Mouse (Mus musculus) lung, adult 2 months (tissue): Measurements from ENCODE around the gene Ccdc60. TPM values are rescaled to one million over a fixed set of nuclear protein-coding genes. Genes with fewer than 3 reads are reported as not detected.

ENCODE experiments used
- DNase-seq: peaks from one replicate; pipeline ENCODE4 v3.0.0; 2022
- H3K4me1 ChIP-seq: fragments of 200-500 bp; 2 replicates; pipeline ENCODE4 v1.6.1; 2011; ENCODE audit warnings: low read length; ENCODE audit not compliant: control insufficient read depth, insufficient read depth
- H3K4me3 ChIP-seq: fragments of 200-500 bp; replicated peaks from 2 replicates; pipeline ENCODE3; 2011; ENCODE audit warnings: low read depth, mild to moderate bottlenecking, control low read depth, low read length; ENCODE audit errors: extremely low read depth
- CTCF ChIP-seq: fragments of 200-500 bp; IDR thresholded peaks from 2 replicates; pipeline ENCODE4 v1.5.1; 2011; ENCODE audit warnings: mild to moderate bottlenecking, low read length, control low read depth; ENCODE audit not compliant: insufficient read depth
- POLR2A ChIP-seq: fragments of 200-500 bp; IDR thresholded peaks from 2 replicates; pipeline ENCODE4 v1.6.1; 2011; ENCODE audit warnings: low read depth, mild to moderate bottlenecking, control low read depth, low read length, borderline replicate concordance; ENCODE audit errors: extremely low read depth
- WGBS: fragments of 180-500 bp; shearing (Covaris S2); methylation state at CpG from one replicate; pipeline ENCODE4 v1.1.7; 2018; 5-methylcytosine and 5-hydroxymethylcytosine counted together
- polyA plus RNA-seq: library from polyadenylated mRNA; depleted of rRNA; stranded (reverse); fragments of >200 nt; gene quantifications from 2 replicates; pipeline ENCODE4 v1.2.3, GENCODE M21; 2012

The Ccdc60 gene
- polyA plus RNA-seq, 1 experiment: 1.5 TPM

- no peak overlapping the region for H3K4me3 ChIP-seq
- no peak for DNase-seq
- WGBS: 58% methylated on average over 16 of the region's 16 CpGs
- H3K4me1 ChIP-seq: no peaks in the 10 kb centered on the region
- TF ChIP-seq CTCF: no peak
- no peak for TF ChIP-seq POLR2A
Observed at GRCm38 (mm10) chr5:116208741-116209368, 79.9 kb downstream of the Ccdc60 start.

- no peak for DNase-seq
- TF ChIP-seq POLR2A: no peak
- no peak for TF ChIP-seq CTCF
- Histone ChIP-seq H3K4me3 (no peak overlapping the region), H3K4me1 (no peaks in the 10 kb centered on the region)
- WGBS: 69% methylated on average over 5 of the region's 5 CpGs
Observed at GRCm38 (mm10) chr5:116202692-116203091, 86.1 kb downstream of the Ccdc60 start.

GRCm38 (mm10) chr5:116194499-116194898, 94.3 kb downstream of the Ccdc60 start:
- no peak for DNase-seq
- no peak overlapping the region for H3K4me3 ChIP-seq
- H3K4me1 ChIP-seq: no peaks in the 10 kb centered on the region
- 41% methylated on average over 11 of the region's 11 CpGs for WGBS
- no peak for TF ChIP-seq CTCF
- no peak for TF ChIP-seq POLR2A

GRCm38 (mm10) chr5:116192693-116193092, 96.1 kb downstream of the Ccdc60 start:
- 65% methylated on average over 9 of the region's 9 CpGs for WGBS
- TF ChIP-seq CTCF: no peak

GRCm38 (mm10) chr5:116191596-116191995, 97.2 kb downstream of the Ccdc60 start:
- no peak overlapping the region for H3K4me3 ChIP-seq
- no peak for TF ChIP-seq CTCF
- no peak for TF ChIP-seq POLR2A
- no peak for DNase-seq
- WGBS: 87% methylated on average over 3 of the region's 3 CpGs
- no peaks in the 10 kb centered on the region for H3K4me1 ChIP-seq

More at GRCm38 (mm10) chr5:116192693-116193092, 96.1 kb downstream of the Ccdc60 start:
- no peak for DNase-seq
- no peak overlapping the region for H3K4me3 ChIP-seq
- H3K4me1 ChIP-seq: no peaks in the 10 kb centered on the region

GRCm38 (mm10) chr5:116189818-116190217, 99.0 kb downstream of the Ccdc60 start:
- Histone ChIP-seq H3K4me3 (no peak overlapping the region), H3K4me1 (no peaks in the 10 kb centered on the region)
- no peak for DNase-seq
- WGBS: 25% methylated on average over 6 of the region's 6 CpGs
- no peak for TF ChIP-seq CTCF

GRCm38 (mm10) chr5:116180594-116180993, 108.2 kb downstream of the Ccdc60 start:
- no peak for DNase-seq
- no peak overlapping the region for H3K4me3 ChIP-seq
- WGBS: 13% methylated on average over 13 of the region's 13 CpGs
- TF ChIP-seq POLR2A (no peak), CTCF (no peak)
- H3K4me1 ChIP-seq: no peaks in the 10 kb centered on the region

- WGBS: 92% methylated on average over 6 of the region's 6 CpGs
- no peak overlapping the region for H3K4me3 ChIP-seq
- no peak for DNase-seq
- TF ChIP-seq CTCF: no peak
- TF ChIP-seq POLR2A: no peak
- H3K4me1 ChIP-seq: no peaks in the 10 kb centered on the region
Observed at GRCm38 (mm10) chr5:116171721-116172120, 117.1 kb downstream of the Ccdc60 start.

- Histone ChIP-seq H3K4me1 (no peaks in the 10 kb centered on the region), H3K4me3 (no peak overlapping the region)
- no peak for DNase-seq
- 68% methylated on average over 13 of the region's 13 CpGs for WGBS
- TF ChIP-seq POLR2A: no peak
- TF ChIP-seq CTCF: no peak
Observed at GRCm38 (mm10) chr5:116166965-116167364, 121.8 kb downstream of the Ccdc60 start.

GRCm38 (mm10) chr5:116165203-116165888, 123.4 kb downstream of the Ccdc60 start:
- DNase-seq: no peak
- Histone ChIP-seq H3K4me3 (no peak overlapping the region), H3K4me1 (no peaks in the 10 kb centered on the region)
- TF ChIP-seq CTCF: no peak
- no peak for TF ChIP-seq POLR2A
- 62% methylated on average over 11 of the region's 11 CpGs for WGBS
